Mouse (Mus musculus) ES-Bruce4 (cell line): ENCODE data around the gene Sfxn1. TPM values are rescaled to one million over a fixed set of nuclear protein-coding genes. Genes with fewer than 3 reads are reported as not detected.

Experiments
- H3K27ac ChIP-seq: 2 replicates; pipeline ENCODE4 v1.5.1; 2012; ENCODE audit warnings: low read length, inconsistent platforms; ENCODE audit not compliant: insufficient read depth
- H3K27me3 ChIP-seq: 2 replicates; pipeline ENCODE4 v1.6.1; 2012; ENCODE audit warnings: mild to moderate bottlenecking, low read length, inconsistent platforms; ENCODE audit not compliant: control insufficient read depth, poor library complexity, insufficient read depth, severe bottlenecking
- H3K36me3 ChIP-seq: 2 replicates; pipeline ENCODE4 v1.6.1; 2012; ENCODE audit warnings: inconsistent platforms, mild to moderate bottlenecking, low read length, moderate library complexity; ENCODE audit not compliant: control insufficient read depth, poor library complexity, insufficient read depth, severe bottlenecking
- H3K4me1 ChIP-seq: one replicate; pipeline ENCODE4 v1.8.1; 2011; ENCODE audit warnings: low read length; ENCODE audit not compliant: control insufficient read depth, insufficient read depth
- H3K4me3 ChIP-seq: 2 replicates; pipeline ENCODE4 v1.5.1; 2011; ENCODE audit warnings: low read depth, mild to moderate bottlenecking, low read length
- H3K9ac ChIP-seq: 2 replicates; pipeline ENCODE4 v1.6.1; 2012; ENCODE audit warnings: low read depth, mild to moderate bottlenecking, inconsistent platforms; ENCODE audit not compliant: poor library complexity, severe bottlenecking
- H3K9me3 ChIP-seq: replicated peaks from 2 replicates; pipeline ENCODE4 v1.6.1; 2012; ENCODE audit warnings: mild to moderate bottlenecking, low read length, inconsistent platforms; ENCODE audit not compliant: control insufficient read depth, poor library complexity, insufficient read depth, severe bottlenecking
- CTCF ChIP-seq: IDR thresholded peaks from one replicate; pipeline ENCODE4 v1.8.1; 2011; ENCODE audit warnings: low read depth, low read length
- EP300 ChIP-seq: IDR thresholded peaks from 2 replicates; pipeline ENCODE4 v1.6.1; 2011; ENCODE audit warnings: low read depth, low read length; ENCODE audit not compliant: insufficient read depth
- POLR2A ChIP-seq: IDR thresholded peaks from one replicate; pipeline ENCODE4 v1.8.1; 2011; ENCODE audit warnings: low read length; ENCODE audit not compliant: insufficient read depth
- polyA plus RNA-seq: library from polyadenylated mRNA; stranded (reverse); fragments of >200 nt; gene quantifications from 2 replicates; pipeline ENCODE4 v1.2.4, GENCODE M21; 2011; ENCODE audit warnings: low read depth; ENCODE audit not compliant: missing spikeins, insufficient read depth, insufficient read length

Sfxn1 gene
- 79.1 and 83.0 TPM in 2 replicates for polyA plus RNA-seq

DNA sequence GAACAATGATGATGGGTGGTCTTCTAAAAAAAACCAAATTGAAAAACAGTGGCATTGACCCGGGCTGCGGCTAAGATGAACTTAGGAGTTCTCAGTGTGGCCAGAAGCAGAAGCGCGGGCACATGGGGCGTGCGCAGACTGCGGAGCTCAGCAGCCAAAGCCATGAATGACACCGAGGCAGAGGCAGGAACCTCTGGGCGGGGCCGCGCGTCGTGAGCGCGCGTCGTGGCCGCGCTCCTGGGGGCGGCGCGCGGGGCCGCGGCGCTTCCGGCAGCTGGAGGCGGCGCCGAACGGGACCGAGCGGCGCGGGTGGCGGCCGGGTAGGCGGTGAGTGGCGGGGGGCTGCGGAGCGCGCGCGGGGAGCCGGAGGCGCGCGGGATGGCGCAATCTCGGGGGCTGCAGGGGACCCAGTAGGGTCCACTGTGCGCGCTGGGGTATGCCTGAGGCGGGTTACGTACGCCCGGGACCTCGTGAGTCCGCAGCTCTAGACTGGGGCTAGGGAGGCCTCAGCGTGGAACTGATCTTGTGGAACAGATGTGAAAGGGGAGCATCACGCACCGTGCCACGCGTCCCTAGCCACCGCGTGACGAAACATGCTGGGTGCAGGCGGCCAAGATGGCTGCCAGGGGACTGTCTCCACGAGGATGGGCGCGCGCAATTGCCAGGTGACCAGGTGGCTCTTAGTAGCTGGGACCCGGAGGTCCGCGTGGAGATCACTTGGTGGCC, at the start of gene Sfxn1:
Gene Sfxn1 (plus strand): TSS at position 264 of the 726 bp plus-strand sequence.
- H3K9me3 ChIP-seq = no peaks in the 10 kb centered on the region
- no peaks in the 10 kb centered on the region for H3K27me3 ChIP-seq
- peak within 1 kb of the TSS; percentile 62 for H3K9ac ChIP-seq
- TF ChIP-seq EP300 = no peak
- no peak for TF ChIP-seq POLR2A
- TF ChIP-seq CTCF = no peak
- no peak within 1 kb of the TSS for H3K27ac ChIP-seq
- peak within 1 kb of the TSS; percentile 77 for H3K4me3 ChIP-seq
- no peaks in the 10 kb centered on the region; the same call in 1 of the 2 replicates for H3K36me3 ChIP-seq
- H3K4me1 ChIP-seq = no peaks in the 10 kb centered on the region

DNA sequence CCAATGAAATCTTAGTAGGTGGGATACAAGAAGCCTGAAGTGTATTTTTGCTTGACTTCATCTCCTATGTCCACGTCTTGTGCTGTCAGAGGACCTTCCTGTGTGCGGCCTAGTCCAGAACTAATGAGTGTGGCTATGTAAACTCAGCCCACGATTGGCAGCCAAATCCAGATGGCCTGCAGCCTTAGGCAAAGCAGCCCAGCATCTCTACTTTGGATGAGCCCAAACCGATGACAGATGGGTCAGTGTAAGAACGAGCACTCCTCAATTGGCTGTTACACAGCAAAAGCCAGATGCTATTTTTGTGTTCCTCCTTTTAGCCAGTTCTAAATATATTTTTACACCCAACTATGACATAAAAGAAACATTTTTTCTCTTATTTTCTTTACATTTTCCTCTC, 48.4 kb upstream of the Sfxn1 start:
- Histone ChIP-seq H3K4me1 (no peaks in the 10 kb centered on the region), H3K9me3 (no peaks in the 10 kb centered on the region), H3K27me3 (no peaks in the 10 kb centered on the region), H3K4me3 (no peak overlapping the region), H3K27ac (no peak overlapping the region), H3K36me3 (no peaks in the 10 kb centered on the region), H3K9ac (no peak overlapping the region)
- TF ChIP-seq EP300 = no peak

DNA sequence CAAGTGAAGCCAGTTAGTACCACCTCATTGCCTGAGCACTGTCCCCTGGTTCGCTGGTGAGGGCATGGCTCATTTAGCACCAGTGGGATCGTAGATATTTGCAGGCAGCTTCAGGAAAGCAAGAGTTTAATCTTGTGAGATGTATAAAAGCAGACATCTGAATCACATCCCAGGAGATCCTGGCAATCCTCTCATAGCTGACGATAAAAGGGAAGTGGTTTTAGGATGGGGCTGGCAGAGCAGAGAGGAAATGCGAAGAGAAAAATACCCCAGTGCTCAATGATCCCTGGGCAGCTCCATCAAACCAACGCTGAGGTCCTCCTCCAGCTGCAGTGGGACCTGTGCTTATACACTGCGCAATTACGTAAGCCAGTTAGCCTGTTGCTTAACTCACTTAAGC, 44.6 kb upstream of the Sfxn1 start:
- H3K27ac ChIP-seq = no peak overlapping the region
- no peak overlapping the region for H3K9ac ChIP-seq
- TF ChIP-seq EP300 = no peak
- TF ChIP-seq CTCF = no peak
- no peak for TF ChIP-seq POLR2A
- no peak overlapping the region for H3K4me3 ChIP-seq
- no peaks in the 10 kb centered on the region for H3K27me3 ChIP-seq
- H3K9me3 ChIP-seq = no peaks in the 10 kb centered on the region
- H3K4me1 ChIP-seq = no peaks in the 10 kb centered on the region
- no peaks in the 10 kb centered on the region for H3K36me3 ChIP-seq

DNA sequence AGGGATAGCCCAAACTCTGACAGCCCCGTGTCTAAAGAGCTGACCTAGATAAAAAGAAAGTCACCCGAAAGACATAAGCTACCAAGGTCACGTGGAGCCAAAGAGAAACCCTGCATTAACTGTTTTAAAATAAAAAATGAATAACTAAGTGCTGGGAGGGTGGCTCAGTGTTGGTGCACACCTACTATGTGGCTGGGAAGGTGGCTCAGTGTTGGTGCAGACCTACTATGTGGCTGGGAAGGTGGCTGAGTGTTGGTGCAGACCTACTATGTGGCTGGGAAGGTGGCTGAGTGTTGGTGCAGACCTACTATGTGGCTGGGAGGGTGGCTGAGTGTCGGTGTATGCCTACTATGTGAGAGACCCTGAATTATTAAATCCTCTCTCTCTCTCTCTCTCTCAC, 38.0 kb upstream of the Sfxn1 start:
- no peak overlapping the region for H3K4me3 ChIP-seq
- no peaks in the 10 kb centered on the region for H3K36me3 ChIP-seq
- TF ChIP-seq POLR2A (no peak), EP300 (no peak), CTCF (no peak)
- no peak overlapping the region for H3K27ac ChIP-seq
- no peaks in the 10 kb centered on the region for H3K9me3 ChIP-seq
- no peak overlapping the region for H3K9ac ChIP-seq
- no peaks in the 10 kb centered on the region for H3K4me1 ChIP-seq
- H3K27me3 ChIP-seq = no peaks in the 10 kb centered on the region

DNA sequence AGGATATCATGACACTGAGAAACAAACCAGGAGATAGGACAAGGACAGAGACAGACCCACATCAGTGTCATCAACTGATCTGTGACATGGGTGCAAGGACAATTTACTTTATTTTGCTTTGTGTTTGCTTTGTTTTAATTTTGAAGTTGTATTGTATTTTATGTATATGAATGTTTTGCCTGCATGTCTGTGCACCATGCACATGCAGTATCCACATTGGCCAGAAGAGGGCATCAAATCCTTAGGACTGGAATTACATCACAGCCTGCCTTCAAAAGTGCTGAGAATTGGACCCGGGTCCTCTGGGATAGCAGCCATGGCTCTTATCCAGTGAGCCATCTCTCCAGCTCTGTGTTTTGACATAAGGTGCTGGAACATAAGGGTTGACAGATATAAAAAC, 36.1 kb upstream of the Sfxn1 start:
- H3K27me3 ChIP-seq = peaks cover 2% of the 10 kb centered on the region; the same call in 1 of the 2 replicates
- TF ChIP-seq EP300 = no peak
- TF ChIP-seq CTCF = peak; percentile 47
- no peak overlapping the region for H3K9ac ChIP-seq
- H3K9me3 ChIP-seq = no peaks in the 10 kb centered on the region
- no peak overlapping the region for H3K4me3 ChIP-seq
- H3K36me3 ChIP-seq = no peaks in the 10 kb centered on the region
- H3K4me1 ChIP-seq = no peaks in the 10 kb centered on the region
- no peak overlapping the region for H3K27ac ChIP-seq

DNA sequence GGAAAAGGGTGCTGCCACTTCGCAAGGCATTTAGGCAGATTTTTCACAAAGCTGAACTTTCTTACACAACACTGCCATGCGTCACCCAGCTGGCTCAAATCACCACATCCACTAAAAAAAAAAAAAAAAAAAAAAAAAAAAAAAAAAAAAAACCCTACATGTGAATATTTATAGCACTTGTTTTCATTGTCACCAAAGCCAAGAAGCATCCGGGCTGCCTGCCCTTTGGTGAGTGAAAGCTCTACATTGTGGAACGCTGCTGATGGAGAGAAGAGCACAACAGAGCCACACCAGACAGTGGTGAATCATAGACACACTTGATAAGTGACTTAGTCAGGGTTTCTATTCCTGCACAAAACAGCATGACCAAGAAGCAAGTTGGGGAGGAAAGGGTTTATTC, 33.7 kb upstream of the Sfxn1 start:
- TF ChIP-seq EP300 = no peak
- no peak for TF ChIP-seq POLR2A
- TF ChIP-seq CTCF = no peak
- H3K27ac ChIP-seq = no peak overlapping the region
- no peaks in the 10 kb centered on the region for H3K36me3 ChIP-seq
- H3K27me3 ChIP-seq = peaks cover 2% of the 10 kb centered on the region; the same call in 1 of the 2 replicates
- no peaks in the 10 kb centered on the region for H3K4me1 ChIP-seq
- H3K4me3 ChIP-seq = no peak overlapping the region
- no peak overlapping the region for H3K9ac ChIP-seq
- H3K9me3 ChIP-seq = no peaks in the 10 kb centered on the region
